Mouse (Mus musculus) layer of hippocampus, adult 11-12 months (tissue): ENCODE results near the gene M1ap.
A peak's percentile ranks its signal among the peaks of the same experiment; 100 is the strongest.

Source experiments
- DNase-seq: peaks from one replicate; pipeline ENCODE4 v3.0.0; 2022; ENCODE audit warnings: low spot score

Gene M1ap

DNA sequence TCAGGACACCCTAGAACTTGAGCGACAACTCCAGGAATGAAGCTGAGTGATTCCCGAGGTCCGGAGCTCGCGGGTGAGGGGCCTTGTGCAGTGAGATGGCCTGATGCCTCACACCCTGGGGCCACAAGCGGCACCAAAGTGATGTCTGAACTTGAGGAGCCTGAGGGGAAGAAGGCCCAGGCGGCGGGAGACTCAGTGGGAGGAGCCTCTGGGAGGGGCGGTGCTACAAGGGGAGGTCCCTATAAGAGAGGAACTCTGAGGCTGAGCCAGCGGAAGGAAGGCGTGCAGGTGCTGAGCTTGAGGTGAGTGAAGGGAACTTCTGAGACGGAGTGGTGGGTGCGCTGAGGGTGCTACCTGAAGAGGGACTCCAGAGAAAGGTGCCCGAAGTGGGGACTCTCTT, at the start of gene M1ap:
M1ap (plus strand) TSS at position 252 of the 400 bp plus-strand sequence.
- DNase-seq = no peak

- no peak for DNase-seq
Observed at GRCm38 (mm10) chr6:82897311-82897710, 49.4 kb upstream of the M1ap start.

GRCm38 (mm10) chr6:82898227-82898626, 48.5 kb upstream of the M1ap start:
- DNase-seq = no peak

DNA sequence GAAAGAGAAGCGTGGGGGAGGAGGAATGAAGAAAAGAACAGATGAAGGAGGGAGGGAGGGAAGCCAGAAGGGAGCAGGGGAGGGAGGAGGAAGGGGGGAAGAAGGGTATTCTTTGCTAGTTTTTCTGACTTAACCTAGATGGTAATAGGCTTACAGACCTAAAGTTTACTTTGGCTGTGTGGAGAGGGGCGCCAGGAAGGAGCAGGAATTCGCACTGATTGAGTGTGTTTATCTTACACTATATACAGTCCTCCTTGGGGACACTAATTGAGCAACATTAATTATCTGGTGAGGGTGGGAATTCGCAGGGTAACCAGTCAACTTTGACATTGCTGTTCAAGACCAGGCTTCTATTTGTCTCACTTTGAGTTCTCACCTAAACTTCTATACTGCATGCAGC, 48.0 kb upstream of the M1ap start:
- DNase-seq = no peak

- no peak for DNase-seq
Observed at GRCm38 (mm10) chr6:82902559-82902958, 44.1 kb upstream of the M1ap start.

- no peak for DNase-seq
Observed at GRCm38 (mm10) chr6:82906985-82907384, 39.7 kb upstream of the M1ap start.

DNA sequence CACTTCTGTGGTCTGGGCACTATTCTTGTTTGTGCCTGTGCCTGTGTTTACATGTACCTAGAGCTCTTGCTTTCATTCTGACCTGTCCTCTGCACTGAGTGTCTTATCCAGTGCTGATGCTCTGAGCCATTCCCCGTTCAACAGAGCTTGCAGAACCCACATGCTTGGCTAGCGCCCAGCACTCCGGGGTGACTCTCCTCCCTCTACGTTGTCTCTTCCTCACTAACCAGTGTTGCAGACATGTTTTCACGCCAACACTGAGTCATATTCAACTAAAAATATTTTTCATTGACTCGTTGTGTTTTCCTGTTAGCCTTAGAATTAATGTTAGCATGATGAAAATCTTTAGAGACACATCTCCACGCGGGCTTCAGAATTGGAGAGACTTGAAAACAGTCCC, 38.7 kb upstream of the M1ap start:
- no peak for DNase-seq

DNA sequence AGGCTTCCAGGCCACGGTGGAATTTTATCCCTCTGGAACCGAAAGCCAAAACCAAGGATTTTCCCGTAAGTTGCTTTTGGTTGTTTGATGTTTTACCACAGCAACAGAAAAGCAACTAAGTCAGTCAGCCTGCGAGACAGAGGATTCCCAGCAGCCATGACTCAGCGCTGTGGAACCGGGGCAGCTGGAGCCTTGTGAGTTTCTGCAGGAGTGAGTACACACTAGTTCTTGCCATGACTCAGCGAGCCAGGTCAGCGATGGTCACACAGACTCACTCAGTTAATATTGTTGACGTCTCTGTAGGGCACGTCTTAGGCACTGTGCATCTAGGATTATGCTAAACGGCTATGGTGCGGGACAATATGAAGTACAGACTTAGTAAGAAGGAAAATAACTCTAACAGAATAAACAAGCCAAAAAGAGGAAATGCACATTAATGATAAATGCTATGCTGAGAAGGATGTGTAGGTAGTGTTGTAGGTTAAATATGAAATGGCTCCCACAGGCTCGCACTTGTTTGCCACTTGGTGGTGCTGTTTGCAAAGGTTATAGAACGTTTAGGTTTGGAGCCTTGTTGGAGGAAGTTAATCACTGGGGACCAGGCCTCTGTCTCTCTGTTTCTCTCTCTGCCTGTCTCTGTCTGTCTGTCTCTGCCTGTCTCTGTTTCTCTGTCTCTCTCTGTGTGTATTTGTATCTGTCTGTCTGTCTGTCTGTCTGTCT, 37.4 kb upstream of the M1ap start:
- DNase-seq = peak; percentile 48

- no peak for DNase-seq
Observed at GRCm38 (mm10) chr6:82911303-82911702, 35.4 kb upstream of the M1ap start.

- no peak for DNase-seq
Observed at GRCm38 (mm10) chr6:82913336-82914247, 33.1 kb upstream of the M1ap start.

GRCm38 (mm10) chr6:82915889-82916288, 30.8 kb upstream of the M1ap start:
- DNase-seq = peak; percentile 67

GRCm38 (mm10) chr6:82916459-82916858, 30.2 kb upstream of the M1ap start:
- DNase-seq = no peak

DNA sequence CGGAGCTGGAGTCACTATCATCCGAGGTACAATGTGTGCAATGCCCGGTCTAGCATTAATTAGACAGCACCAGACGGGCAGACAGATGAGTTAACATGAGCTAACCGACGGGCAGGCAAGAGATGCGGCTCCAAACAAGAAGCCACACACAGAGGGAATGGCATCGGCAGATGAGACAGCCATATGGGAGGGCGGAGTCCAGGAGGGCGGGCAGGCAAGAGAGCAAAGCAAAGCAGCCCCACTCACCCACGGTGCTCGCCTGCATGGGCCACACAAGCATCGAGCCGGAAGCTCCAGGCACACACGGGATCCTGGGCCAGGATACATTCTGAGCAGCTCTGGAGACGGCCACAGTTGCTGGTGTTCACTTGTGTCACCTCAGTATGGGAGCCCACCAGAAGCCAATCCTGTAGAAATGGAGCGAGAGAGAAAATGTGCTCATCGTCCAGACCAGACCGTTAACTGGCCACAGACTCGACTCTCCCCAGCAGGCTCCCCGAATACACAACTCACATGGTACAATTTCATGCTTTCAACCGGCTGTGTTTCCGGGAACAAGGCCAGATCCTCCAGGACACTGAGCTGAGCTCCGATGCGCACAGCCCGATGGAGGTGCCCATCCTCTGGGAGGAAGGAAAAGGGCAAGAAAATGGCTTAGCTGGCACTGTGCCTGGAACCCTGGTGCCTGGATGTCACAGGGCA, 29.5 kb upstream of the M1ap start:
- peak; percentile 81 for DNase-seq

- DNase-seq = peak; percentile 60
Observed at GRCm38 (mm10) chr6:82917778-82918129, 28.9 kb upstream of the M1ap start.

DNA sequence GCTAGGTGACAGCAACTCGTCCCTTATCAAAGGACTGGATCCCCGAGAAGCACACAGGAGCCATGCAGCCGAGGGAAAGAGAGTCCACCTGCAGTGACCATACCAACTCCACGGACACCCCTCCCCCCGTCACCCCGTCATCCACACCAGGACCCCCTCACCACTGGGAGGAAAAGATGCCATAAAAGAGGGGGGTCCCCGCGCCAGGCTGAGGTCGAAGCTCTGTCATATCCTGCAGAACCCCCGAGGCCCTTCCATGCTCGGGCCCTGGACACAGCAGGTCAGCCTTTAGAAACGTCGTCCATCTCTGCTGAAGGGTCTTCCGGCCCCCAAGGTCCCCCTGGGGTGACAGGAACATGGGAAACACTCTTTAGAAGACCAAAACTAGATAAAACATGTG, 28.3 kb upstream of the M1ap start:
- no peak for DNase-seq

DNA sequence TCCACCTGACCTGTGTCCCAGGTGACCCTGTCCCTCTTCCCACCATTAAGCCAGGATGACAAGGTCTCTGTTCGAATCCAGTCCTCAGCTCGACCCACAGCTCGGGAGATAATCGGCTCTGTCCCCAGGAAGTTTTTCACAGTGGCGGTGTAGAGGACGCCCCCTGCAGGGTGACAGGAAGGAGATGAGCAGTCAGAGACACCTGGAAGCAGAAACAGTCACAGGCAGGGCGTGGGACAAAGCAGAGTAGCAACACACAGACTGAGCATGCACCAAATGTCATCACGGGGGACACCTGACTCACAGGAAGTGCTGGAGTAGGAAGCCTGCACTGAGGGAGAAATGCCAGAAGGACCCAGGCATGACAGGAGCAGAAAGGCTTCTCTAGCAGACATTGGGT, 27.2 kb upstream of the M1ap start:
- DNase-seq = no peak

DNA sequence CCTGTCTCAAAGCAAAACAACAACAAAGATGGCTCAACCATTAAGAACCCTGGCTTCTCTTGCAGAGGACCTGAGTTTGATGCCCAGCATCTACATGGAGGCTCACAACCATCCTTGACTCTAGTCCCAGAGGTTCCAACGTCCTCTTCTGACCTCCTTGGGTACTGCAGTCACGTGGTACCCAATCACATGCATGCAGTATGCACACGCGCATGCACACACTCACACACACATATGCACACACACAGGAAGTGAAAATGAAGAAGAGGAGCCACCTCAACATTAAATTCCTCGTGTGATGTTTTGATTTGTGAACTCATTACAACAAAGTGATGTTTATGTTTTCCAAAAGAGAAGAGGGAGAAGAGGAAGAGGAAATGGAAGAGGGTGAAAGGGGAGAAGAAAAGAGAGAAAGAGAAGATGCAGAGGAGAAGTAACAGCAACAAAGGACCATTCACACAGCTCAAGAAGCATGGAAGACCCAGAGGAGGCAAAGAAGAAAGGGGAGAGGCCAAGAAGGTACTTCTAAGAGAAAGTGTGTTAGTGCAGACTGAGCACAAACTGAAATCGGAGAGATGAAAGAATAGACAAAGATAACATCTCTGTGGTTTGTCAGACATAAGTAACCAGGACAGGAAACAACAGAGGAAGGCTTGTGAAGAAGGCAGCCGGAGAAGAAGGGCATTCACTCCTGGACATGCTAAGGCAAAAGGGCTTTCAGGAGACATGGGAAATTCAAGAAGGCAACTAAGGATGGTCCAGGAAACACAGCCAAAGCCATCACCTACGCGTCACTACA, 25.1 kb upstream of the M1ap start:
- no peak for DNase-seq

DNA sequence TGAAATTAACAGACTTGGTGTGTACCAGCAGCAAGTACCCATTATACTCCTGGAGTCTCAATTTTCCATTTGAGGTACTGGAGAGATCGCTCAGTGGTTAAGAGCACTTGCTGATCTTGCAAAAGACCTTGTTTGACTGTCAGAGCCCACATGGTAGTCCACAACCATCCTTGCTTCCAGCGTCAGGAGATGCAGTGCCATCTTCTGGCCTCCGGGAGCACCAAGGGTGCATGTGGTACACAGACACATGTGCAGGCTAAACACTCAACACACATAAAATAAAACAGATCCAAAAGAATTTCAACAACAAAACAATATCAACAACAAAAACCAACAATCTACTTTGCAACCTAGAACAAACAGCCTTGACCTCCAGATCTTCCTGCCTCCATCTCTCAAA, 21.7 kb upstream of the M1ap start:
- DNase-seq = no peak

DNA sequence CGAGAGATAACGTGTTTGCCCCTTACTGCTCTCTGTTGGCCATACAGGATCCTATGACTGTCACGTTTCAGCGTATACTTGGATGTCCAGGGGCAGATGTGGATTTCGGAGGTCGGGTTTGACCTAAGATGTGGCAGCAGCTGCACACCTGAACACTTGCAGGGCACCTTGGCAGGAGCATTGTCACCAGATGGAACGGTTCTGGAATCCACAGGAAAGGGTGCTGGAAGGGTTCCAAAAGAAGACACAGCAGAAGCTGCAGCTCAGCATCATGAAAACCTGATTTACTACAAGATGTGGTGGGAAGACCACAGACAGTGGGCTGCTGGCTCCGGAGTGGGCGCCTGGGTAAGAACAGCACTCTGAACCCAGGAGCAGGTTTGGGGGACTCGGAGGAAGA, 20.6 kb upstream of the M1ap start:
- no peak for DNase-seq

DNA sequence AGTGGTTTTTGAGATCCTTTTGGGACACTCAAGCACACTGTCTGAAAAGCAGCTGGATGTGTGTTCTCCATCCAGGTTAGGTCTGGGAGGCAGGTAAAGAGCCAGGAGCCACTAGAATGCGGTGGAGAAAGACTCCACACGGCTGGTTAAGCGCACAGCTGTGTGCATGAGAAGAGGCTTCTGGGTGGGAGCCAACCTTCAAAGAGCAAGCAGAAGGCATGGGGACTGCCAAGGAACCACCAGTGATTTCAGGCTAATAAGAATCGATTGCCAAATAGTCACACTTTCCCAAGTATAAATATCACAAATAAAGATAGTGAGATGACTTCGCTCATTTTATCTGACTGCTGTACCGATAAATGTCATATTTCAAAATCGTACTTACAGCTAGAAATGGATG, 20.2 kb upstream of the M1ap start:
- no peak for DNase-seq

DNA sequence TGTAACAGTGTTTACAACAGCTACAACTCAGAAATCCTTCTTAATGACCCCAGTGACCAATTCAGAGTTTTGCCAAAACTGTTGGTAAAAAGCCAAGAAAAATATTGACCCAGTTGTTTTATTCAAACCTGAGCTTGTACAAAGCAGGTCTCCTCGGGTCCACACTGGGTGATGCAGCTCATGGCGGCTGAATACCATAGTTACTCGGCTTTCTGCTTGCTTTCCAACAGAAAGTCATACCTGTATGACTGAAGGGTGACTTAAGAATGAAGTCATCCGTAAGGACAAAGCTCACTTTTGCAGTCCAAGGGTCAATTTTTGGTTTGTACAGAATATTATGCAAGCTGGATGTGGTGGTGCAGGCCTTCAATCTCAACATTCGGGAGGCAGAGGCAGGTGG, 19.1 kb upstream of the M1ap start:
- no peak for DNase-seq

DNA sequence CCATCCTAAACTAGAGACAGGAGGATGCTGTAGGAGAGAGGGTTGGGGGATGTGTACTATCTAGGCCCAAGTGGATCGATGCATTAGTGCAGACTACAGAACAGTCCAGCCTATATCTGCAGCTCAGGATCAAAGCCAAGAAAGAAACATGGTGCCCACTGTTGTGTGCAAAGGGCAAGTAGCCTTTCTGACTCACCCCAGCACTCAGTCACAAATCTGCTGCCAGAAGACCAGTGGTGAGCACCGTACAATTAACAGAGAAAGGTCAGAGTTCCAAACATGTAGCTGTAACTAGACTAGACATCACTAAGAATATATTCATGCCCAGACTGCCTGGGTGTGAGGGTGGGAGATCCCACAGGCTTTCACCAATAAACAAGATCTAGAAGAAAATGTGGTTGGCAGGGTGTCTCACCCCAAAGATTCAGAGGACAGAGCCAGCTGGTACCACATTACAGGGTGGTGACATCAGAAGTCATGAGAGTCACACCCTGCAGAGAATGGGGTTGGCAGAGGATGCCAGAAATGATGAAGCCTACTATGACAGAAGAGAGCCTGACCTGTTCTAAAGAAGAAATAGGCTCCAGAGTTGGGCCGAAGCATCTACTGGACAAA, 12.0 kb upstream of the M1ap start:
- DNase-seq = no peak
